Mouse (Mus musculus): ENCODE results near the gene Pde4b.

GRCm38 (mm10) chr4:102440119-102440481 lies 352.8 kb downstream of the Pde4b start:
- TF ChIP-seq CTCF (conservative IDR thresholded peaks at IDR 0.05; ENCODE audit: low read length) (no peak), NANOG (IDR thresholded peaks at IDR 0.05; ENCODE audit: borderline replicate concordance, low read length) (no peak), POU5F1 (IDR thresholded peaks at IDR 0.05; ENCODE audit: borderline replicate concordance, low read length) (no peak)
